Mouse (Mus musculus): Measurements from ENCODE around the gene Enkd1.

Gene Enkd1

GRCm38 (mm10) chr8:105707498-105708403, at the start of gene Enkd1, which contains the start of gene 4933405L10Rik:
TSS of gene Enkd1 (minus strand) at chr8:105708210.
TSS of gene 4933405L10Rik (plus strand) at chr8:105707655.
- peak; percentile 94 for DNase-seq (ENCODE audit: extremely low spot score, low read depth, low spot score)

- no peak for DNase-seq (ENCODE audit: extremely low spot score, low read depth, low spot score)
Observed at GRCm38 (mm10) chr8:105754688-105755087, 46.7 kb upstream of the Enkd1 start.

GRCm38 (mm10) chr8:105753916-105754315, 45.9 kb upstream of the Enkd1 start:
- DNase-seq (ENCODE audit: extremely low spot score, low read depth, low spot score), result no peak

- no peak for DNase-seq (ENCODE audit: extremely low spot score, low read depth, low spot score)
Observed at GRCm38 (mm10) chr8:105750606-105751005, 42.6 kb upstream of the Enkd1 start.

GRCm38 (mm10) chr8:105743301-105743700, 35.3 kb upstream of the Enkd1 start:
- no peak for DNase-seq (ENCODE audit: extremely low spot score, low read depth, low spot score)

- DNase-seq (ENCODE audit: extremely low spot score, low read depth, low spot score), result no peak
Observed at GRCm38 (mm10) chr8:105739216-105739615, 31.2 kb upstream of the Enkd1 start.

- DNase-seq (ENCODE audit: extremely low spot score, low read depth, low spot score), result no peak
Observed at GRCm38 (mm10) chr8:105732186-105732585, 24.2 kb upstream of the Enkd1 start.

- no peak for DNase-seq (ENCODE audit: extremely low spot score, low read depth, low spot score)
Observed at GRCm38 (mm10) chr8:105727397-105728124, 19.6 kb upstream of the Enkd1 start.

GRCm38 (mm10) chr8:105725726-105726125, 17.7 kb upstream of the Enkd1 start:
- no peak for DNase-seq (ENCODE audit: extremely low spot score, low read depth, low spot score)

GRCm38 (mm10) chr8:105722861-105723260, 14.9 kb upstream of the Enkd1 start:
- no peak for DNase-seq (ENCODE audit: extremely low spot score, low read depth, low spot score)

- no peak for DNase-seq (ENCODE audit: extremely low spot score, low read depth, low spot score)
Observed at GRCm38 (mm10) chr8:105719637-105720036, 11.6 kb upstream of the Enkd1 start.

GRCm38 (mm10) chr8:105716302-105716945, 8.4 kb upstream of the Enkd1 start:
- no peak for DNase-seq (ENCODE audit: extremely low spot score, low read depth, low spot score)

GRCm38 (mm10) chr8:105715042-105715441, 7.0 kb upstream of the Enkd1 start:
- DNase-seq (ENCODE audit: extremely low spot score, low read depth, low spot score), result no peak

GRCm38 (mm10) chr8:105714139-105714538, 6.1 kb upstream of the Enkd1 start:
- DNase-seq (ENCODE audit: extremely low spot score, low read depth, low spot score), result peak; percentile 75

- no peak for DNase-seq (ENCODE audit: extremely low spot score, low read depth, low spot score)
Observed at GRCm38 (mm10) chr8:105712286-105712685, 4.3 kb upstream of the Enkd1 start.

- DNase-seq (ENCODE audit: extremely low spot score, low read depth, low spot score), result no peak
Observed at GRCm38 (mm10) chr8:105709317-105709716, 1.3 kb upstream of the Enkd1 start.

GRCm38 (mm10) chr8:105708675-105709074, 665 bp upstream of the Enkd1 start:
- DNase-seq (ENCODE audit: extremely low spot score, low read depth, low spot score), result no peak

- DNase-seq (ENCODE audit: extremely low spot score, low read depth, low spot score), result no peak
Observed at GRCm38 (mm10) chr8:105706426-105706825, 1.6 kb downstream of the Enkd1 start.

- DNase-seq (ENCODE audit: extremely low spot score, low read depth, low spot score), result no peak
Observed at GRCm38 (mm10) chr8:105704955-105705354, 3.1 kb downstream of the Enkd1 start.

- DNase-seq (ENCODE audit: extremely low spot score, low read depth, low spot score), result no peak
Observed at GRCm38 (mm10) chr8:105704146-105704812, 3.7 kb downstream of the Enkd1 start.

Measured in hindlimb bud, embryonic 11.5 days (tissue).